13 mouse cellular contexts compared by ENCODE assay signal in genomic region chr17:12832231-12832630, GRCm38 (mm10). TPM values are rescaled to one million over a fixed set of nuclear protein-coding genes. Genes with fewer than 3 reads are reported as not detected.
DNase-seq lines count a peak whose midpoint lies in the region; ATAC-seq and TF ChIP-seq lines count a peak whose summit lies in the region.
"Had no signal": no experiment of that assay in that cellular context is flagged by ENCODE, and none has a peak within 500 bp of the region (broad histone marks: within the 10 kb centered on the region; RNA-seq: fewer than 3 reads in every experiment).

No protein-coding gene starts in this region.

- H3K79me3 ChIP-seq in C2C12 (ENCODE audit: low read depth): no peaks in the 10 kb centered on the region

- H3K9ac ChIP-seq in heart, embryonic 16.5 days (ENCODE audit: low read length): no peak overlapping the region
- H3K9ac ChIP-seq in midbrain, embryonic 14.5 days (replicated peaks; ENCODE audit: low read length): no peak overlapping the region
- H3K9ac ChIP-seq: embryonic facial prominence, embryonic 13.5 days; hindbrain, embryonic 13.5 days had no signal

- H3ac ChIP-seq in C2C12 (ENCODE audit: control insufficient read depth, insufficient read length, low read depth): no peak overlapping the region

- no peak overlapping the region for H3K4me3 ChIP-seq in C2C12 (ENCODE audit: insufficient read depth, poor library complexity, severe bottlenecking)
- no peak overlapping the region for H3K4me3 ChIP-seq in heart, embryonic 16.5 days (ENCODE audit: low read length)
- H3K4me3 ChIP-seq in midbrain, embryonic 14.5 days (replicated peaks; ENCODE audit: low read depth, low read length): no peak overlapping the region
- H3K4me3 ChIP-seq: embryonic facial prominence, embryonic 13.5 days; hindbrain, embryonic 13.5 days had no signal

- TF ChIP-seq CTCF in C2C12 (IDR thresholded peaks at IDR 0.05; ENCODE audit: control insufficient read depth, insufficient read depth, insufficient read length): no peak

- peaks cover 4% of the 10 kb centered on the region; the same call in 1 of the 2 replicates for H3K4me1 ChIP-seq in heart, embryonic 16.5 days (ENCODE audit: control insufficient read depth, insufficient read depth, low read length)
- H3K4me1 ChIP-seq in midbrain, embryonic 14.5 days (ENCODE audit: control insufficient read depth, insufficient read depth, low read length): no peaks in the 10 kb centered on the region
- H3K4me1 ChIP-seq: hindbrain, embryonic 13.5 days had no signal

- ATAC-seq in cerebellum, adult (ENCODE audit: insufficient number of reproducible peaks, low FRiP score, low TSS enrichment): peak; percentile 78
- peak; percentile 69 for ATAC-seq in heart, embryonic 16.5 days (replicated peaks; ENCODE audit: extremely low read depth, insufficient read depth, low FRiP score)
- no peak for ATAC-seq in midbrain, embryonic 14.5 days (ENCODE audit: low FRiP score, low TSS enrichment)
- no peak for ATAC-seq in granulocyte monocyte progenitor cell, adult 5-6 weeks (replicated peaks; ENCODE audit: poor library complexity, severe bottlenecking)
- ATAC-seq: midbrain, embryonic 16.5 days had no signal

- H3K36me3 ChIP-seq in C2C12 (ENCODE audit: control insufficient read depth, insufficient read depth): no peaks in the 10 kb centered on the region
- H3K36me3 ChIP-seq in heart, embryonic 16.5 days (ENCODE audit: control insufficient read depth, insufficient read depth): no peaks in the 10 kb centered on the region
- no peaks in the 10 kb centered on the region for H3K36me3 ChIP-seq in midbrain, embryonic 14.5 days (ENCODE audit: control insufficient read depth, insufficient read depth, low read length)
- H3K36me3 ChIP-seq: embryonic facial prominence, embryonic 13.5 days; hindbrain, embryonic 13.5 days had no signal

- H3K9me3 ChIP-seq in heart, embryonic 16.5 days (replicated peaks; ENCODE audit: control insufficient read depth, low read length): no peaks in the 10 kb centered on the region
- no peaks in the 10 kb centered on the region for H3K9me3 ChIP-seq in midbrain, embryonic 14.5 days (ENCODE audit: control insufficient read depth, low read length)
- H3K9me3 ChIP-seq: hindbrain, embryonic 13.5 days had no signal

- H3K4me2 ChIP-seq in heart, embryonic 16.5 days (ENCODE audit: low read depth, low read length): no peak overlapping the region
- H3K4me2 ChIP-seq in midbrain, embryonic 14.5 days (ENCODE audit: low read length): no peak overlapping the region
- H3K4me2 ChIP-seq: embryonic facial prominence, embryonic 13.5 days; hindbrain, embryonic 13.5 days had no signal

- H3K27ac ChIP-seq in heart, embryonic 16.5 days (ENCODE audit: low read length): peak overlapping the region; percentile 67
- no peak overlapping the region for H3K27ac ChIP-seq in midbrain, embryonic 14.5 days (replicated peaks; ENCODE audit: low read depth, low read length)
- H3K27ac ChIP-seq: embryonic facial prominence, embryonic 13.5 days; hindbrain, embryonic 13.5 days had no signal

- WGBS in heart, embryonic 16.5 days: 36% methylated on average over 3 of the region's 3 CpGs
- WGBS in midbrain, embryonic 14.5 days: 83% methylated on average over 3 of the region's 3 CpGs

- no peak for DNase-seq in cerebellum, postnatal 4 days (ENCODE audit: low spot score in 2 of 2)
- peak; percentile 80 for DNase-seq in cerebellum, adult 11-12 months
- DNase-seq in natural killer cell, adult 2 months (ENCODE audit: low spot score in 2 of 2): no peak
- DNase-seq in midbrain, embryonic 14.5 days: no peak
- DNase-seq: liver; right cerebral cortex, adult 18-20 months had no signal

- H3K27me3 ChIP-seq in C2C12 (ENCODE audit: control insufficient read depth, insufficient read depth, insufficient read length): peaks cover 7% of the 10 kb centered on the region
- H3K27me3 ChIP-seq in heart, embryonic 16.5 days (ENCODE audit: control insufficient read depth, insufficient read depth, low read length): no peaks in the 10 kb centered on the region
- H3K27me3 ChIP-seq in midbrain, embryonic 14.5 days (ENCODE audit: control insufficient read depth, insufficient read depth, low read length): no peaks in the 10 kb centered on the region
- H3K27me3 ChIP-seq: embryonic facial prominence, embryonic 13.5 days; hindbrain, embryonic 13.5 days had no signal

- no peaks in the 10 kb centered on the region for H3K79me2 ChIP-seq in C2C12 (ENCODE audit: control insufficient read depth, insufficient read depth)

TF ChIP-seq in C2C12, 6 proteins besides CTCF, POLR2A, EP300 and RAD21:
- no peak for TF ChIP-seq FOSL1 (IDR thresholded peaks at IDR 0.05; ENCODE audit: insufficient read depth, low read length, poor library complexity, severe bottlenecking)
- no peak for TF ChIP-seq USF1 (IDR thresholded peaks at IDR 0.05; ENCODE audit: low read depth)
- TF ChIP-seq MAX (IDR thresholded peaks at IDR 0.05): peak; percentile 38
TF ChIP-seq in C2C12: peak in this region for 1.

RNA-seq across cellular contexts. Expression of gene Mas1, which starts 35.7 kb away (rescaled TPM):
- not detected for polyA plus RNA-seq in C2C12 (2012; fragmentation: generic; extraction: Trizol)
- polyA plus RNA-seq in heart, embryonic 16.5 days (2015; fragmentation: Nextera tagmentation; extraction: Ambion mirVana): 0.47 and 0.50 TPM in 2 replicates
- polyA plus RNA-seq in midbrain, embryonic 14.5 days (2014; fragmentation: Nextera tagmentation; extraction: Ambion mirVana): 0.12 TPM in 1 of 2 replicates, not detected in the other
- total RNA-seq in granulocyte monocyte progenitor cell, adult 5-6 weeks (2014; fragmentation: Nextera tagmentation): not detected in 2 replicates
- not detected in 2 replicates for total RNA-seq in granulocyte monocyte progenitor cell, adult 5-6 weeks (2017)
- polyA plus RNA-seq: midbrain, embryonic 16.5 days had no signal

RNA-seq across cellular contexts. Expression of gene Mrgprh, which starts 43.6 kb away (rescaled TPM):
- polyA plus RNA-seq in C2C12 (2012; fragmentation: generic; extraction: Trizol): not detected
- polyA plus RNA-seq in heart, embryonic 16.5 days (2015; fragmentation: Nextera tagmentation; extraction: Ambion mirVana): 0.24 TPM in 1 of 2 replicates, not detected in the other
- polyA plus RNA-seq in midbrain, embryonic 14.5 days (2014; fragmentation: Nextera tagmentation; extraction: Ambion mirVana): not detected in 2 replicates
- not detected in 2 replicates for total RNA-seq in granulocyte monocyte progenitor cell, adult 5-6 weeks (2014; fragmentation: Nextera tagmentation)
- total RNA-seq in granulocyte monocyte progenitor cell, adult 5-6 weeks (2017): not detected in 2 replicates
- polyA plus RNA-seq: embryonic facial prominence, embryonic 13.5 days; hindbrain, embryonic 13.5 days; midbrain, embryonic 16.5 days had no signal

Comparison
In these comparisons a context has a peak if more than half of its experiments do, and no peak if none do; other contexts are left out.
1. ATAC-seq: peak in cerebellum, adult (single experiment) and heart, embryonic 16.5 days (single experiment); none in midbrain, embryonic 14.5 days (single experiment) and granulocyte monocyte progenitor cell, adult 5-6 weeks (single experiment).